Mouse (Mus musculus) kidney, embryonic 14.5 days (tissue): ENCODE data around the gene Pip4k2b. TPM values are rescaled to one million over a fixed set of nuclear protein-coding genes. Genes with fewer than 3 reads are reported as not detected.

Experiments
- ATAC-seq: fragments of 200-750 bp; cut with Nextera tagmentation; 2 replicates; pipeline ENCODE4 v1.8.0; 2017; ENCODE audit warnings: moderate number of reproducible peaks, mild to moderate bottlenecking, moderate TSS enrichment, moderate library complexity; ENCODE audit not compliant: low FRiP score, low TSS enrichment
- H3K27ac ChIP-seq: fragments of 300-500 bp; sonication (generic); 2 replicates; pipeline ENCODE4 v1.5.1; 2014; ENCODE audit warnings: low read depth, mild to moderate bottlenecking, low read length, moderate library complexity, mixed read lengths
- H3K27me3 ChIP-seq: fragments of 300-500 bp; sonication (generic); 2 replicates; pipeline ENCODE4 v1.6.1; 2014; ENCODE audit warnings: mild to moderate bottlenecking, low read length; ENCODE audit not compliant: control insufficient read depth, insufficient read depth
- H3K36me3 ChIP-seq: fragments of 300-500 bp; sonication (generic); 2 replicates; pipeline ENCODE4 v1.6.1; 2014; ENCODE audit warnings: low read length, mixed read lengths; ENCODE audit not compliant: control insufficient read depth, insufficient read depth
- H3K4me1 ChIP-seq: fragments of 300-500 bp; sonication (generic); 2 replicates; pipeline ENCODE4 v1.6.1; 2014; ENCODE audit warnings: low read length, mixed read lengths; ENCODE audit not compliant: control insufficient read depth, insufficient read depth
- H3K4me2 ChIP-seq: fragments of 300-500 bp; sonication (generic); replicated peaks from 2 replicates; pipeline ENCODE4 v1.6.1; 2014; ENCODE audit warnings: low read depth, mild to moderate bottlenecking, low read length
- H3K4me3 ChIP-seq: fragments of 300-500 bp; sonication (generic); 2 replicates; pipeline ENCODE4 v1.5.1; 2014; ENCODE audit warnings: mild to moderate bottlenecking, low read length
- H3K9ac ChIP-seq: fragments of 300-500 bp; sonication (generic); 2 replicates; pipeline ENCODE4 v1.6.1; 2014; ENCODE audit warnings: low read depth, mild to moderate bottlenecking, low read length, moderate library complexity
- H3K9me3 ChIP-seq: fragments of 300-500 bp; sonication (generic); 2 replicates; pipeline ENCODE4 v1.6.1; 2016; ENCODE audit warnings: low read length; ENCODE audit not compliant: control insufficient read depth
- WGBS: fragments of 180-500 bp; shearing (Covaris S2); extraction: QIAGEN DNeasy Blood & Tissue Kit; methylation state at CpG from one replicate; pipeline ENCODE4 v1.1.7; 2014; 5-methylcytosine and 5-hydroxymethylcytosine counted together
- polyA plus RNA-seq: library from polyadenylated mRNA; unstranded; fragments of >200 nt; fragmentation: Nextera tagmentation; extraction: Ambion mirVana; gene quantifications from 2 replicates; pipeline ENCODE4 v1.2.1, GENCODE M21; 2014

Pip4k2b gene
- polyA plus RNA-seq, 1 experiment from 2014 or later, result 1.9 TPM

DNA sequence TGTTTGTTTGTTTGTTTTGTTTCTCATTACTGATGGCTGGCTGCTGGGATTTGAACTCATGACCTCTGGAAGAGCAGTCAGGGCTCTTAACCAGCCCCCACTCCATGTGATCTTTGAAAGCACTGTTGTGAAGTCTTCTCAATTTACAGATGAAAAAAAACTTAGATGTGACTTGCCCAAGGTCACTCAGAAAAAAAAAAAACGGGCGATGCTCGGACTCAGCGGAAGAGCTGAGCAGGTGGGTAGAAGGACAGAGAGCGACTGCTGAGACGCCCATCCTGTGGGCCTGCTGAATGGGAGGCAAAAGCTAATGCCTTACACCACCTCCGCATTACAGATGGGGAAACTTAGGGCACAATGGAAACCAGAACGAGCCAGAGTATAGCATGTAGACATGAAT lies 47.8 kb downstream of the Pip4k2b start:
- Histone ChIP-seq H3K4me1 (peaks cover 45% of the 10 kb centered on the region), H3K9me3 (no peaks in the 10 kb centered on the region), H3K4me2 (no peak overlapping the region), H3K4me3 (no peak overlapping the region), H3K27me3 (no peaks in the 10 kb centered on the region), H3K36me3 (peaks cover 16% of the 10 kb centered on the region), H3K9ac (no peak overlapping the region), H3K27ac (no peak overlapping the region)
- no peak for ATAC-seq
- 66% methylated on average over 8 of the region's 8 CpGs for WGBS

- H3K27me3 ChIP-seq, result no peaks in the 10 kb centered on the region
- peaks cover 24% of the 10 kb centered on the region for H3K36me3 ChIP-seq
- H3K4me1 ChIP-seq, result peaks cover 39% of the 10 kb centered on the region
- H3K4me2 ChIP-seq, result peak overlapping the region; percentile 19; the same call in 1 of the 2 replicates
- WGBS, result 37% methylated on average over 9 of the region's 9 CpGs
- no peak overlapping the region for H3K27ac ChIP-seq
- H3K4me3 ChIP-seq, result no peak overlapping the region
- no peaks in the 10 kb centered on the region for H3K9me3 ChIP-seq
- no peak for ATAC-seq
- H3K9ac ChIP-seq, result 0 out of 2 replicates have a peak overlapping the region, but pooled peaks have one; percentile 23
Measured at GRCm38 (mm10) chr11:97695712-97696401, 48.6 kb downstream of the Pip4k2b start.

DNA sequence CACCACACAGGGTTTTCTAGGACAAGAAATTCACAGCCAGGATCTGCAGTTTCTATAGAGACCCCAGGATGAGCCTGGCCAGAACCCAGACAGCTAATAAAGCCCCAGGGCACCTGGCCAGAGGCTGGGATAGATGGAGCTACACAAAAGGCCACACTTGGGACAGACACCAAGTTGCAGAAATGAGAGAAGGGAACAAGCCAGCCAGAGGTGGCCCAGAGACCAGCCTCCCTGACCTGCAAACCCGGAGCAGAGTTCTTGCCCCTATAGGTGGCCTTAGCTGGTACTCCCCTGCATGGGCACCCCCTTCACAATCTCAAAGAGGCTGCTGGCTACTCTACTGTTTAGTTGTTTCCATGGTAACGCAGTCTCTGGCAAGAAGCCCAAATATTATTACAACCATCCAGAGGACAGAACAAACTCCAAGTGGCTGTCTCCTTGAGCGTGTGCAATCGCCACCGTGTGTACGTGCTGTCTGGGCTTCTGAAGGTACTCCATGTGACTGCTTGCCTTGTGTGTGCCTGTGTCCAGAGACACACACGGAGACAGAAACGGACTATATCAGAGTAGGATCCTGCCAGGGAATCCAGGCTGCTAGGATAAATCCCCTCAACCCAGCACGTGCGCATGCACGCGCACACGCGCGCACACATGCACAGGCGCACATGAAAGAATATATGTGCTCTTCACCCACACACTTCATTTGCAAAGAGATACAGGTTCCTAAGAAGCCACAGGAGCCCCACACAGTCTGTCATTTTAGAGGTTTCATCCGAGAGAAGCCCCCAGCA lies 49.4 kb downstream of the Pip4k2b start:
- peaks cover 32% of the 10 kb centered on the region for H3K36me3 ChIP-seq
- H3K27ac ChIP-seq, result no peak overlapping the region
- 65% methylated on average over 17 of the region's 17 CpGs for WGBS
- H3K27me3 ChIP-seq, result no peaks in the 10 kb centered on the region
- no peak overlapping the region for H3K4me3 ChIP-seq
- H3K9me3 ChIP-seq, result no peaks in the 10 kb centered on the region
- H3K4me1 ChIP-seq, result peaks cover 39% of the 10 kb centered on the region
- 0 out of 2 replicates have a peak overlapping the region, but pooled peaks have one; percentile 5 for H3K4me2 ChIP-seq
- no peak for ATAC-seq
- no peak overlapping the region for H3K9ac ChIP-seq

- H3K9ac ChIP-seq, result no peak overlapping the region
- H3K36me3 ChIP-seq, result peaks cover 36% of the 10 kb centered on the region
- ATAC-seq, result no peak
- peaks cover 39% of the 10 kb centered on the region for H3K4me1 ChIP-seq
- H3K9me3 ChIP-seq, result no peaks in the 10 kb centered on the region
- H3K27ac ChIP-seq, result no peak overlapping the region
- H3K4me2 ChIP-seq, result no peak overlapping the region
- WGBS, result 76% methylated on average over 4 of the region's 4 CpGs
- no peak overlapping the region for H3K4me3 ChIP-seq
- no peaks in the 10 kb centered on the region for H3K27me3 ChIP-seq
Measured at GRCm38 (mm10) chr11:97694435-97694834, 50.1 kb downstream of the Pip4k2b start.

DNA sequence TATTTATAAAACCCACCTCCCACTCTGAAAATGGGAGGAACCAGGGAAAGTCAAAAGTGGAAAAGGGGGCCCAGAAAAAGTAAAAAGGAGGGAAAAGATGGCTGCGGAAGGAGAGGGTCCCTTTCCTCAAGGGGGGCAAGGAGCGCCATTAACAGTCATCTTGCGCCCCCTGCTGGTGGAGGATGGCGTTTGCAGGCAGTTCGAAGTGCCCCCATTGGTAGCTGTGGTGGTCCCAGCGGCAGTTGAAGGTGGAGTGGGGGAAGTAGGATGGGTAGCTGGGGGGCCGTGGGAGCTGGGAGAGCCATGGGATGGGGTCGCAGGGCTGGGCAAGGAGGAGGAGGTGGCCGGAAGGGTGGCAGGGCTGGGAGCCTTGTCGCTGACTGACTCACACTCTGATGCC lies 54.6 kb downstream of the Pip4k2b start:
- Histone ChIP-seq H3K4me1 (peaks cover 19% of the 10 kb centered on the region), H3K27me3 (no peaks in the 10 kb centered on the region), H3K9me3 (no peaks in the 10 kb centered on the region), H3K27ac (no peak overlapping the region), H3K4me2 (no peak overlapping the region), H3K4me3 (no peak overlapping the region), H3K9ac (no peak overlapping the region), H3K36me3 (peaks cover 50% of the 10 kb centered on the region)
- 26% methylated on average over 10 of the region's 10 CpGs for WGBS
- ATAC-seq, result no peak

- H3K36me3 ChIP-seq, result peaks cover 50% of the 10 kb centered on the region
- no peak overlapping the region for H3K9ac ChIP-seq
- no peak overlapping the region for H3K4me3 ChIP-seq
- no peak for ATAC-seq
- H3K9me3 ChIP-seq, result no peaks in the 10 kb centered on the region
- WGBS, result 76% methylated on average over 3 of the region's 3 CpGs
- H3K27me3 ChIP-seq, result no peaks in the 10 kb centered on the region
- H3K27ac ChIP-seq, result no peak overlapping the region
- H3K4me2 ChIP-seq, result 0 out of 2 replicates have a peak overlapping the region, but pooled peaks have one; percentile 56
- H3K4me1 ChIP-seq, result peaks cover 21% of the 10 kb centered on the region
Measured at GRCm38 (mm10) chr11:97687061-97687460, 57.4 kb downstream of the Pip4k2b start.

- Histone ChIP-seq H3K4me1 (peaks cover 21% of the 10 kb centered on the region), H3K27ac (peak overlapping the region; percentile 26; the same call in 1 of the 2 replicates)
- WGBS, result 66% methylated on average over 11 of the region's 11 CpGs
Measured at GRCm38 (mm10) chr11:97686322-97686908, 58.1 kb downstream of the Pip4k2b start.

GRCm38 (mm10) chr11:97685613-97686321 lies 58.7 kb downstream of the Pip4k2b start, which contains the start of gene Cisd3:
TSS of gene Cisd3 (plus strand) at chr11:97685826.
- Histone ChIP-seq H3K4me3 (peak within 1 kb of the TSS; percentile 35), H3K27ac (peak within 1 kb of the TSS; percentile 51), H3K36me3 (peaks cover 49% of the 10 kb centered on the region), H3K4me1 (peaks cover 21% of the 10 kb centered on the region), H3K27me3 (no peaks in the 10 kb centered on the region), H3K9ac (peak within 1 kb of the TSS; percentile 45), H3K4me2 (peak within 1 kb of the TSS; percentile 56), H3K9me3 (no peaks in the 10 kb centered on the region)
- ATAC-seq, result peak; percentile 87
- WGBS, result under 1% methylated on average over 43 of the region's 43 CpGs

More at GRCm38 (mm10) chr11:97686322-97686908, 58.1 kb downstream of the Pip4k2b start:
- peak overlapping the region; percentile 42 for H3K9ac ChIP-seq
- no peak for ATAC-seq
- peak overlapping the region; percentile 35 for H3K4me3 ChIP-seq
- H3K9me3 ChIP-seq, result no peaks in the 10 kb centered on the region
- peaks cover 50% of the 10 kb centered on the region for H3K36me3 ChIP-seq
- H3K4me2 ChIP-seq, result peak overlapping the region; percentile 56
- no peaks in the 10 kb centered on the region for H3K27me3 ChIP-seq
